Mouse (Mus musculus): ENCODE data around the gene Prkce. TPM values are rescaled to one million over a fixed set of nuclear protein-coding genes. Genes with fewer than 3 reads are reported as not detected.

The Prkce gene
- total RNA-seq, 2 experiments from 2014 or later: 0.34 to 2.7 TPM

GRCm38 (mm10) chr17:86214285-86214684 is 46.7 kb downstream of the Prkce start:
- no peak for ATAC-seq (replicated peaks; ENCODE audit: low FRiP score, poor library complexity, severe bottlenecking)

DNA sequence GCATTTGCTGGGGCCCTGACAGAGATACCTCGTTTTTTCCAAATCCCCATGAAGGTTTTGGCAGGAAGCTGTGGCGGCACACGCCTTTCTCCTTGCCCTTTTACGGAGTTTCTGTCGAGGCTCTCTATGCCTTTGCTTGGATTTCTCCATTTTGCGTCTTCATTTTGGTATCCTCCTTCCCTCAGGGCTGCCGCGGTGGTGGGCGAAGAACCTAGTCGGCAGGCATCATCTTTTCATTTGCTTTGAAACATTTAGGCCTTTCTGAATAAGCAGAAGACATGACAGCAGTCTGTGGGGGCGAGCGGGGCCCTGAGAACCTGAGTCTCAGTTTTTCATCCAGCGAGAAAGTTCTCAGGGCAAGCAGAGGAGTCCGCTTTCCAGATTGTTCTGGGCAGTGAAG is 47.2 kb downstream of the Prkce start:
- ATAC-seq (replicated peaks; ENCODE audit: low FRiP score, poor library complexity, severe bottlenecking): no peak

- ATAC-seq (replicated peaks; ENCODE audit: low FRiP score, poor library complexity, severe bottlenecking): no peak
Measured at GRCm38 (mm10) chr17:86215771-86216170, 48.2 kb downstream of the Prkce start.

- ATAC-seq (replicated peaks; ENCODE audit: low FRiP score, poor library complexity, severe bottlenecking): no peak
Measured at GRCm38 (mm10) chr17:86217468-86217867, 49.9 kb downstream of the Prkce start.

DNA sequence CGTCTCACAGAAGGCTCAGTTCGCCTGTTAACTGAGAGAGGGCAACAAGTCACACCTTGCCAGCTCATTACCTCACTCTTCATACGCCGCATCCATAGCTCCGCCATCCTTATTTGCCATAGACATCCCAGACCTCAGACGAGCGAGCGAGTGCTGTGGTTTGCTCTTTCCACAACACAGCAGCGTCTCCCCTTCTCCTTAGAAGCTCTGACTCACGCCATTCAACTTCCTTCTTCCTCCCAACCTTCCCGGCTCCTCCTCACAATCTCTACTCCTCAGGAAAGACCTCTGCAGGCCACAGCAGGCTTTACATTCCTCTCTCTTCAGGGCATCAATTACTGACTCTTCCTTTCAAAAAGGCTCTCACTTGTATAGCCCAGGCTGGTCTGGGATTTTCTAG is 51.0 kb downstream of the Prkce start:
- no peak for ATAC-seq (replicated peaks; ENCODE audit: low FRiP score, poor library complexity, severe bottlenecking)

DNA sequence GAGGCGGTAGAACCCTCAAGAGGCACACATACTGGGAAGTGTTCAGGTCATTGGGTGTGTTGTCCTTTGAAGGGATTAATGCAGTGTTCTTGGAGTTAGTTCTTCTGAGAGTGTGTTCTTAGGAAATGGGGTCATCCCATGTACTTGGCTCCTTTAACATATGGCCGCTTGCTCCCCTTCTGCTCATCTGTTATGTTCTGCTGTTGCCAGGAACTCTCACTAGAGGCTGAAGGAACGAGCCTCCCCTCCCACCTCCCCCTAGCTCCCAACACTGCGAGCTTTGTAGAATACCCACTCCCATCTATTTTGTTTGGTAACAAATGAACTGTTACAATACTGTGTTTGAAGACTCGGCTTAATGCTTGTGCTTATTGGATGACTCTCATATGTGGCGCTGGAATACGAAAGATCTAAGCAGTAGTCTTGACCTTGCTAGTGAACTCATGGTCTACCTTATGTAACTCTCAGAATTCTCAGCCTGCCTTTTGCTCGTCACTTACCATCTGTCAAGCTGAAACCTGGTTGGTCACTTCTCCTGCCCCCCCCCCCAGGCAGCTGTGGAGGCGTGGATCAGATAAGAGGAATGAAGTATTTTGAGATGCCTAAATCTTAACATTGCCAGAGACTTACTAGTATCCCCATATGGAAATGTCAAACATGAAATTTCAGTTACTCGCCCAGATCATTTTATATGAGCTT is 58.1 kb downstream of the Prkce start:
- ATAC-seq (replicated peaks; ENCODE audit: low FRiP score, poor library complexity, severe bottlenecking): no peak

- ATAC-seq (replicated peaks; ENCODE audit: low FRiP score, poor library complexity, severe bottlenecking): no peak
Measured at GRCm38 (mm10) chr17:86226198-86226597, 58.6 kb downstream of the Prkce start.

- no peak for ATAC-seq (replicated peaks; ENCODE audit: low FRiP score, poor library complexity, severe bottlenecking)
Measured at GRCm38 (mm10) chr17:86226635-86227034, 59.0 kb downstream of the Prkce start.

GRCm38 (mm10) chr17:86227389-86227788 is 59.8 kb downstream of the Prkce start:
- no peak for ATAC-seq (replicated peaks; ENCODE audit: low FRiP score, poor library complexity, severe bottlenecking)

- ATAC-seq (replicated peaks; ENCODE audit: low FRiP score, poor library complexity, severe bottlenecking): no peak
Measured at GRCm38 (mm10) chr17:86228850-86229249, 61.3 kb downstream of the Prkce start.

- no peak for ATAC-seq (replicated peaks; ENCODE audit: low FRiP score, poor library complexity, severe bottlenecking)
Measured at GRCm38 (mm10) chr17:86230141-86230633, 62.6 kb downstream of the Prkce start.

- no peak for ATAC-seq (replicated peaks; ENCODE audit: low FRiP score, poor library complexity, severe bottlenecking)
Measured at GRCm38 (mm10) chr17:86231741-86232179, 64.2 kb downstream of the Prkce start.

- no peak for ATAC-seq (replicated peaks; ENCODE audit: low FRiP score, poor library complexity, severe bottlenecking)
Measured at GRCm38 (mm10) chr17:86232248-86232647, 64.7 kb downstream of the Prkce start.

- ATAC-seq (replicated peaks; ENCODE audit: low FRiP score, poor library complexity, severe bottlenecking): no peak
Measured at GRCm38 (mm10) chr17:86234587-86235150, 67.1 kb downstream of the Prkce start.

- ATAC-seq (replicated peaks; ENCODE audit: low FRiP score, poor library complexity, severe bottlenecking): no peak
Measured at GRCm38 (mm10) chr17:86236026-86236712, 68.6 kb downstream of the Prkce start.

- no peak for ATAC-seq (replicated peaks; ENCODE audit: low FRiP score, poor library complexity, severe bottlenecking)
Measured at GRCm38 (mm10) chr17:86236861-86237763, 69.5 kb downstream of the Prkce start.

GRCm38 (mm10) chr17:86242291-86242690 is 74.7 kb downstream of the Prkce start:
- no peak for ATAC-seq (replicated peaks; ENCODE audit: low FRiP score, poor library complexity, severe bottlenecking)

DNA sequence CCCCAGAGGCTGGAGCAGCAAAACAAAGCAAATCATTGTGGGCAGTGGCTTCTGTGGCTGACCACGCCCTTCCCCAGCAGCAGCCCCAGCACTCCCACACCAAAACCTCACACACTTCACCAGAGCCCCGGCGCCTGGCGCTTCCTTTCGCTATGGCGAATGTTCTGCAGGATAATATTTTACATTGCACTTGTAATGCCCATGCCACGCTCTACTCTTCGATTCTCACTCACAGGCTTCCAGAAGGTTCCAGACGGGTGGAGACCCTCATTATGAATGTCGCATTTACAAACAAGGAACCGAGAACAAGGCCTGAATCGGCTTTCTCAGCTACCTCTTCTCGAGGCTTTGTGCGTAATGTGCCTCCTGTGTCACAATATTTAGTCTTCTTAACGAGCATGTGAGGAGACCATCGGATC is 75.5 kb downstream of the Prkce start:
- no peak for ATAC-seq (replicated peaks; ENCODE audit: low FRiP score, poor library complexity, severe bottlenecking)

DNA sequence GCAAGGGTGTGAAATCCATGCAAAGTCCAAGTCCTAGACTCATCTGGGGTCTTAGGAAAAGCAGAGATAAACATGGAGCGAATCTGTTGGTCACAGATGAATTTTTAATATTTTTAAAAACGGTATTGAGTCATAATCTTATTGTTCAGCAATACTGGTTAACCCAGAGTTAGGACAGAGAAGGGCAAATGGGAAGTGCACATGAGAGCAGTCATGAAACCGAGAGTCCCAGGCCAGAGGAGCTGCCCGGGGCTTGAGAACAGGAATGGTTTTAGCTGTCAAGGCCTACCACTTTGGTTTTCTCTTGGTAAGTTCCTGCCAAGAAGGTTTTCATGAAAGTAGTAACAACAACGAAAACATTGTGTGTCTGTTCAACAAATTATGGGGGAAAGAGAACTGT is 76.8 kb downstream of the Prkce start:
- no peak for ATAC-seq (replicated peaks; ENCODE audit: low FRiP score, poor library complexity, severe bottlenecking)

DNA sequence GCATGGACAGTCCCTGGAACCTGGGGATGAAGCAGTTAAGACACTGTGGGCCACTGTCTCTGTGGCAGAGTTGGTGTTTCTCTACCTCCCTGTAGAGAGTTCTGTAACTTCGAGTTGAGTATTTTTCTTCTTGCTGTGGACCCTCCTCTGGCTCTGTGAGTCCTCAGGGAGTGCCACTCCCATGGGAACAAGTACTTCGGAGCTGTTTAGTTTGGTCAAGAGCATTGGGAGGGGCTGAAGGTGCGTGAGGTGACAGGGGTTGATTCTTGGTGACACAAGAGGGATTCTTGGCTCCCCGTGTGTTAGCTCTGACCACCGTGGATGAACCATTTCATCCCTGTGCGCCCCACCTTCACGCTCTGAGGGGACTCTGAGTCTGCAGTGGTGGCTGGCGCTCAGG is 81.2 kb downstream of the Prkce start:
- no peak for ATAC-seq (replicated peaks; ENCODE audit: low FRiP score, poor library complexity, severe bottlenecking)
